Mouse (Mus musculus): ENCODE measurements around the gene Srgap2.
A peak's percentile ranks its signal among the peaks of the same experiment; 100 is the strongest.
"Not testable (repeated sequence)": the region's sequence is repeated elsewhere in the genome, so short reads cannot be mapped to it uniquely, and the experiment has no call there.

Srgap2 gene

DNA sequence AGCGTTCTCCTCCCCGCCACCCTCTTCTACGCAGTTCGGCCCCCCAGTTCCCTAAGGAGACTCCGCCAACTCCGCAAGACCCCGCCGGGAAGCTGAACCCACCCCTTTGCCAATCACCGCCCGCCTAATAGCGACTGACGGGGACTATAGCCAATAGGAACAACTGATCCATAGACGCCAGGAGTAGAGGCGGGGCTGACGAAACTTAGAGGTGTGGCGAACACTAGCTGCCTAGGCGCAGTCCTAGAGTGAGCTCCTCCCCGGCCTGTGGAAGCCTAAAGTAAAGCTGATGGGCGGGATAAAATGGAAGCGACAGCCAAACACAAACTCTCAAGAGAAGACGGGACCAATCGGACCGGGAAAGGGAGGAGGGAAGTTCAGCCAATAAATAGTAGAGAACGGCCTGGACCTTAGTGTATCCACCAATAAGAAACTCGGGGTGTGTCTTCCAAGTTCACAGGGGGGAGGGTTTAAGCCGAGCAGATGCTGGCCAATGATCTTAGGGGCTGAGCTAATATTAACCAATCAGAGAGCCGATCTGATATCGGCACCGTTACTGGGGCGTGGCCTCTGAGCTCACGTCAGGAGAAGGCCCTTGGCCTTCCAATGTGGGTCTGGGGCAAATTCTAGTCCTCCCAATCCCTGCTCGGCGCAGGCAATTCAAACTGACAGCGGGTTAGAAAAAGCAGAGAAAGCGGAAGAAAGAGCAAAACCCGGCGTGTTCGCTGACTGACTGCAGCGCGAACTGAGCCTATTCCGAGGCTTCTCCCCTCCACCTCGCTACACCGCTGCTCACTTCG lies at the start of gene Srgap2, which contains the start of gene Fam72a:
Gene Srgap2, minus strand, starts transcription at position 72 of the 800 bp plus-strand sequence.
Gene Fam72a, plus strand, starts transcription at position 623 of the 800 bp plus-strand sequence.
- DNase-seq: peak; percentile 99

GRCm38 (mm10) chr1:131573721-131574120 lies 46.6 kb upstream of the Srgap2 start:
- no peak for DNase-seq

- DNase-seq: no peak
Observed at GRCm38 (mm10) chr1:131570391-131570790, 43.2 kb upstream of the Srgap2 start.

GRCm38 (mm10) chr1:131569721-131570120 lies 42.6 kb upstream of the Srgap2 start:
- no peak for DNase-seq

DNA sequence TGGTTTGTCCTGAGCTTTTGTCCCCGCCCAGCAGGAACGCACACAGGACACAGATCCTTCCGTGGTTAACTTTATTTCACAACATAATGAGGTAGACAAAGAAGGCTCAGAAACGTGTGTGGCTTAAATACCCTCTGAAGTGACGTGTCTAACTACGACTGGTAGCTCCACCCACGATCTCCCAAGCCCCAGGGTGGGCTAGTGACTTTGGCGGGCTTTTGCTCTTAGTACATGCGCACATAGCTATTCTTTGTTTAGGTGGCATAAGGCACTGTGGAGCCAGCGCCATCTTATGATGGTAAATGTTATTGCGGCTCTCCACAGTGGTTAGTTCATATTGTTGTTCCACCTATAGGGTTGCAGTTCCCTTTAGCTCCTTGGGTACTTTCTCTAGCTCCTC lies 38.9 kb upstream of the Srgap2 start:
- not testable (repeated sequence) for DNase-seq

DNA sequence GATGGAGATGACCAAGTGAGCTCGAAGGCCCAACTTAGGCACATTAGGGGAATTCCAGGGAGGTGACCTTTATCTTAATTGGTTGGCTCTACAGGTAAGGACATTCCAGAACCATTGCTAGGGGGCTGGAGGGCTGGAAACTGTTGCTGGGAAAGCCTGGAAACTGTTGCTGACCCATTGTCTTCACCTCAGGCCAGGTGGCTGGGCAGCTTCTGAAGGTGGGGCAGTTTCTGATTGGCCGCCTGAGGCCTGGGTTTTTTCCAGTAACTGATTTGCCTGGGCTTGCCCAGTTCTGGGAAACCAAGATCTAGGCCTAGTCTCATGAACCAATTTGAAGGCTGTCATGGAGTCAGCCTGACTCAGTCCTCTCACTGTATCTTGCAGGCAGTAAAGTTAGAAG lies 34.9 kb upstream of the Srgap2 start:
- DNase-seq: no peak

DNA sequence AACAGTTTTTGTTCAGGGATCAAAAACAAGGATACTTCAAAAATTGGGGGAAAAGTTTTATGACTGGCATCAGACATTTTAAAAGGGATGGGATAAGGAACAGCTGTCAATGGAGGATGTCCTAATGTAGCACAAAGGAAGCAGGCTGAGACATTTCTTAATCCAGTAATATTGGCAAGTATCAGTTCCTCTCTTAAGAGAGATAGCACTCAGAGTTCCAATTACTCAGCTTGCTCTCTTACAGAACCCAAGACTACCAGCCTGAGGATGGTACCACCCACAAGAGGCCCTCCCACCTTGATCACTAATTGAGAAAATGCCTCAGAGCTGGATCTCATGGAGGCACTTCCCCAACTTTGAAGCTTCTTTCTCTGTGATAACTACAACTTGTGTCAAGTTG lies 33.3 kb upstream of the Srgap2 start:
- no peak for DNase-seq

DNA sequence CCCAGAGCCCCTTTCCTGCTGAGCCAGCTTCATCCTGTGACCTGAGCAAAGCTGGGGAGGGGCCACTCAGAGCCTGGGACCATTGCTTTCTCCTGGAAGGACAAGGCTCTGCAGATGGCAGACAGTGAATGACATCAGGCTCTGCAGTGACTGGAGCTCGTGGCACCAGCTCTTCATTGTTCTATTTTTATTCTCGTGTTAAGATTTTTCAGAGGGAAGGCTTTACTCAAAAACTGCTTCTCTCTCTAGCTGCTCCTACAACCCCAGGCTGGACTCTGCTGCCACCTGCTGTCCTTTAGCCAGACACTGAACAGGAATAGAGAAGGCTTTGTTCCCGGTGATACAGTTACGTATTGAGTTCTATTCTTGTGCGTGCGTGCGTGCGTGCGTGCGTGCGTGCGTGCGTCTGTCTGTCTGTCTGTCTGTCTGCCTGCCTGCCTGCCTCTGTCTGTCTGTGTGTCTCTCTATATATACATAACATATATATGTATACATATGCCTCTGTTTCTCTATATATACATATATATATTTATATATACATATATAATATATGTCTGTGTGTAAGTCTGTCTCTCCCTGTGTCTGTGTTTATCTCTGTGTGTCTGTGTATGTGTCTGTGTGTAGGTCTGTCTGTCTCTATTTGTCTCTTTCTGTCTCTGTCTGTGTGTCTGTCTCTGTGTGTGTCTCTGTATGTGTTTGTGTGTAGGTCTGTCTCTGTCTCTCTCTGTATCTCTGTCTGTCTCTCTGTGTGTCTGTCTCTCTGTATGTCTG lies 28.1 kb upstream of the Srgap2 start:
- peak; percentile 81 for DNase-seq

- no peak for DNase-seq
Observed at GRCm38 (mm10) chr1:131553428-131553827, 26.3 kb upstream of the Srgap2 start.

GRCm38 (mm10) chr1:131551956-131552355 lies 24.8 kb upstream of the Srgap2 start:
- DNase-seq: no peak

- DNase-seq: no peak
Observed at GRCm38 (mm10) chr1:131548494-131549365, 21.6 kb upstream of the Srgap2 start.

DNA sequence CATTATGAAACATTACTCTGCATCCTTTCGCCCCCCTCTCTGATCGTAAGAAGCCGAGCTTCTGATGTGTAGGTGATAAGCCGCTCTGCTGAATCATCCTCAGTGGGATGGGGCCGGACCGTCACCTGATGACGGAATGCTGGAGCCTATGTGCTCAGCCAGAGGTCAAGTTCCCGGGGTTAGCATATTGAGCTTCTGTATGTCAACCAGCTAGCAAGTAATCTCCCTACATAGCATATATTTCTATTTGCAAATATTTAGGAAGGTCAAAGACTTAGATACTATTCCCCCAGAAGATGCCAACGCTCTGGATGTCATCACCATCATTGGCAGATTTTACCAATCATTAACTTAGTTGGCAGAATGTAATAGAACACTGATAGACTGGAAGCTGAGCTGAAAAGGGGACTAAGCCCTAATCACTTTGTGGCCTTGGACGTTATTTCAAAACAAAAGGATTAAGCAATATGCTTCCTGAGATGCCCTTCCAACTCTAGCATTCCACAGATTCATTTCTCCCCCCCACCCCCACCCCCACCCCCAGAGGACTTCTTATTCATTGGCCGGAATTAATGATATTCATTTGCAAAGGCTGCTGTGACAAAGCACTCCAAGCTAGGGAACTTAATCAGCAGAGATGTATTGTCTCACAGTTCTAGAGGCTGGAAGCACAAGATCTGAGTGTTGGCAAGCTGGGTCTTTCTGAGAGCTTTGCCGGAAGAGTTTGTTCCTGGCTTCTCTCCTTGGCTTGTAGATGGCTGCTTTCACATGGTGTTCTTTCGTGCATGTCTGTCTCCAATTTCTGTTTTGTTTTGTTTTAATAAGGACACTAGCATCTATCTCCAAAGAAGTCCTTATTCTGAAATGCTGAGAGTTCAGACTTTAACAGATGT lies 19.9 kb upstream of the Srgap2 start:
- no peak for DNase-seq

GRCm38 (mm10) chr1:131543886-131544565 lies 16.9 kb upstream of the Srgap2 start:
- DNase-seq: no peak

- DNase-seq: no peak
Observed at GRCm38 (mm10) chr1:131541903-131542302, 14.8 kb upstream of the Srgap2 start.

DNA sequence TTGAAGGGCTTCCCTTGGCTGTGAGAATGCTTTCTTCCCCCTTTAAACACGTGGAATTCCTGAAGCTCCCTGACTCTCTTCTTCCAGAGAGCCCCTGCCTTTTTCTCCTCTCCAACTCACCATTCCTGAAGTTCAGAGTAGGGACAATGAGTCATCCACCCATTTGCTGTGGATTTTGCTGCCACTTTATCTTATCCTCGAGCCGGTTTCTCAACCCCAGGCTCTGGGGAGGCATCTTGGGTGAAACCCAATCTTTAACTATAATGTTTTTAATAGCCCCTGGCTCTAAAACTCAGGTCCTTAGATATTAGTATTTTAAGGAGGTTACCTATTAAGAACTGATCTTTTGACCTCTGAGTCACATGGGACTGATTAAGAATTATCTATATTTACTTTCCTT lies 14.3 kb upstream of the Srgap2 start:
- DNase-seq: no peak

GRCm38 (mm10) chr1:131540795-131541194 lies 13.6 kb upstream of the Srgap2 start:
- no peak for DNase-seq

- no peak for DNase-seq
Observed at GRCm38 (mm10) chr1:131539771-131540170, 12.6 kb upstream of the Srgap2 start.

DNA sequence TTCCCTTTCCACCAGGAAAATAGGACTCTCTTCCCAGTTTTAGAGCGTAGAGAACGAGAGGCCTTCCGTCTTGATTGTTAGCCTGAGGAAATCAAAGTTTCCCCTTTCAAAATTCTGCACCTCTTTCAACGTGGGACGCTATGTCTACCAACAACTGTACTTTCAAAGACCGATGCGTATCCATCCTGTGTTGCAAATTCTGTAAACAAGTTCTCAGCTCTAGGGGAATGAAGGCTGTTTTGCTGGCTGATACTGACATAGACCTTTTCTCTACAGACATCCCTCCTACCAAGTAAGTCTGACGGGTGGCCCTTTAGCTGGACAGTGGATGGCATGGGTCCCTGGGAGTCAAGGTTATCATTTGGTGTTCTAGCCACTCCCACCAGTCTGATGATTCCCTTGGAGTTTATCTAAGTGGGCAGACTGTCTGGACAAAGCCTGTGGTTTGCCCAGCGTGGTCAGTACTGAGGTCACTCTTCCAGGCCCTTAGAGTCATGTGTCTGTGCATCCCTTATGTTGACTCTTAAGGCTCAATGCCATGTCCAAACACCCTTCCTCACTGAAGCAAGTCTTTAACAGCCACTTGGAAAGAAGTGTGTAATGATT lies 1.5 kb upstream of the Srgap2 start:
- no peak for DNase-seq

DNA sequence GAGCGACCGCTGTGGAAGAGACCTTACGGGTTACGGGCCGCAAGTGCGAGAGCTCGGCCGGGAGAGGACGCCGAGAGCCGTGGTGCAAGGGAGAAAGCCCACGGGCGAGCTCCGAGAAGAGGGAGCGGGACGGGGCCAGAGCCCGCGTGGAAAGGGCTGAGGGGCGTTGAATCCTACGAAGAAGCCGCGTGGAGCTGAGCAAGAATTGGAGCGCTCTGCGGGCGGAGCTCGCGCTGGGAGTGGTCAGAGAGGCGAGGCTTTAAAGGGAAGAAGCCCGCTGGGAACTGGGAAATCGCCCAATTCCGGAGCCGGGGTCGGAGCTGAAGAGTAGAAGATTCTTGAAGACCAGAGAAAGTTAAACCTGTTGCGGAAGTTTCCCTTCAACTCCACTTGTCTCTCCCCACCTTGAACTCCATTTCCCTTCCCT lies 942 bp upstream of the Srgap2 start:
- peak; percentile 64 for DNase-seq

DNA sequence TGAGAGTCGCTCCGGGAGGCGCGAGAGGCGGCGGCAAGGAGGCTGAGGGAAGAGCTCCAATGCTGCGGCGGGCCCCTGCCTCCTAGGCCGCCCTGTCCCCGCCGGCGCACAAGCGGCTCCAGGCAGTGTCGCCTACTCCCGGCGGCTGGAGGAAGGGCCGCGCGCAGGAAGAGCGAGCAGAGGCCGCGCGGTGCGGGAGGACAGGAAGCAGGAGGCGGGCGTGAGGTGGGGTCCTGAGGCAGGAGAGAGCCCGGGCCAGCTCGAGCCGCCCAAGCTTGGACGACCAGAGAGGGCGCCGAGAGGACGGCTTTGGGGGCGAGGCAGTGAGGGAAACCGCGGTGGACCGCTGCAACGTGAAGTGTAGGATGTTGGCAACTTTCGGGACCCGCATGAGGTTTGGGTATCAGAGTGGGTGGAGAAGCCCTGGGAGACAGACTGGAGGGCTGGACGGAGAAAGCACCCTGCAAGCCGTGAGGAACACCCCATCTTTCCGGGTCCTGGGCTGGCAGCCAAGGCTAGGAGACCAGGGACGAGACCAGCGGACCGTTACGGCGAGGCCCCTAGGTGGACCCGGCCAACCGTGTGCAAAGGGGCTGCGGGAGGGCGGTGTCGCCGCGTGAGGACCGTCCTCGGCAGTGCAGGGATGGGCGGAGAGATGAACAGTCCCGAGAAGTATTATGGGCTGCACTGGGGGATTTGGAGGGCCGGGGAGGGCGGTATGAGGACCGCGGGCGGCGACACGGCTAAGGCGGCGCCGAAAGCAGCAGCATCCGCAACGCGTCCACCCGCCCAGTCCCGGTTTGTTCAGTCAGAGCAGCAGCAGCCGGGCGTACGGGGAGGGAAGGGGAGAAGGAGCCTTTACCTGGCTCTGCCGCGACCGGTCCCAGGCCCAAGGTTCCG lies 531 bp downstream of the Srgap2 start:
- peak; percentile 75 for DNase-seq
